Mouse (Mus musculus) MEL (cell line): Measurements from ENCODE around the gene Shmt2. TPM values are rescaled to one million over a fixed set of nuclear protein-coding genes. Genes with fewer than 3 reads are reported as not detected.

Experiments
- DNase-seq: peaks from one replicate; pipeline ENCODE4 v3.0.0; 2011; ENCODE audit warnings: low read depth, low spot score
- H3K27ac ChIP-seq: 2 replicates; pipeline ENCODE4 v1.5.1; 2012; ENCODE audit warnings: low read depth, mild to moderate bottlenecking, control low read depth, low read length, moderate library complexity; ENCODE audit not compliant: control insufficient read depth
- H3K27me3 ChIP-seq, 2 experiments: fragments of 150-350 bp in 1 of 2; sonication (generic) in 1 of 2; 2 replicates each; pipeline ENCODE4 v1.6.1; 2012; ENCODE audit warnings: low read length in 2 of 2, mild to moderate bottlenecking in 2 of 2, improper control_type of control experiment in 1 of 2, moderate library complexity in 1 of 2; ENCODE audit not compliant: insufficient read depth in 2 of 2, control insufficient read depth in 1 of 2
- H3K36me3 ChIP-seq, 2 experiments: 2 replicates each; pipeline ENCODE4 v1.6.1; 2012 to 2014; ENCODE audit warnings: low read length in 2 of 2, improper control_type of control experiment in 1 of 2, inconsistent platforms in 1 of 2, mild to moderate bottlenecking in 1 of 2; ENCODE audit not compliant: insufficient read depth in 2 of 2, control insufficient read depth in 1 of 2
- H3K4me1 ChIP-seq, 2 experiments: fragments of 150-350 bp in 1 of 2; sonication (generic) in 1 of 2; 2 replicates each; pipeline ENCODE4 v1.6.1; 2012; ENCODE audit warnings: low read length in 2 of 2, improper control_type of control experiment in 1 of 2, mild to moderate bottlenecking in 1 of 2; ENCODE audit not compliant: insufficient read depth in 2 of 2, control insufficient read depth in 1 of 2
- H3K4me3 ChIP-seq, 2 experiments: fragments of 150-350 bp in 1 of 2; sonication (generic) in 1 of 2; 2 replicates each; pipeline ENCODE4 v1.5.1; 2012; ENCODE audit warnings: low read depth in 2 of 2, low read length in 2 of 2, mild to moderate bottlenecking in 2 of 2, moderate library complexity in 2 of 2, control low read depth in 1 of 2, improper control_type of control experiment in 1 of 2; ENCODE audit not compliant: control insufficient read depth in 1 of 2, insufficient read depth in 1 of 2
- H3K79me2 ChIP-seq: 2 replicates; pipeline ENCODE4 v1.6.1; 2012; ENCODE audit warnings: mild to moderate bottlenecking, low read length, moderate library complexity; ENCODE audit not compliant: control insufficient read depth, poor library complexity, insufficient read depth
- H3K9ac ChIP-seq: 2 replicates; pipeline ENCODE4 v1.6.1; 2012; ENCODE audit warnings: low read depth, mild to moderate bottlenecking, control low read depth, low read length, moderate library complexity; ENCODE audit not compliant: control insufficient read depth, poor library complexity, severe bottlenecking
- H3K9me3 ChIP-seq: fragments of 150-350 bp; sonication (generic); replicated peaks from 2 replicates; pipeline ENCODE4 v1.6.1; 2012; ENCODE audit warnings: mild to moderate bottlenecking, low read length, improper control_type of control experiment, moderate library complexity; ENCODE audit not compliant: insufficient read depth
- BHLHE40 ChIP-seq: IDR thresholded peaks from 2 replicates; pipeline ENCODE4 v1.6.1; 2012; ENCODE audit warnings: low read depth, mild to moderate bottlenecking, inconsistent platforms, low read length, improper control_type of control experiment, borderline replicate concordance
- CHD1 ChIP-seq: IDR thresholded peaks from 2 replicates; pipeline ENCODE4 v1.6.1; 2012; ENCODE audit warnings: low read depth, mild to moderate bottlenecking, inconsistent platforms, low read length, improper control_type of control experiment
- CHD2 ChIP-seq: IDR thresholded peaks from 2 replicates; pipeline ENCODE4 v1.6.1; 2011; ENCODE audit warnings: low read length, improper control_type of control experiment
- CTCF ChIP-seq, 3 experiments: IDR thresholded peaks in 2 of 3; conservative IDR thresholded peaks in 1 of 3; 2 replicates each; pipeline ENCODE4 v1.5.1; 2011 to 2012; ENCODE audit warnings: low read length in 3 of 3, low read depth in 2 of 3, mild to moderate bottlenecking in 2 of 3, improper control_type of control experiment in 1 of 3, inconsistent platforms in 1 of 3, mixed read lengths in 1 of 3, moderate library complexity in 1 of 3; ENCODE audit not compliant: control insufficient read depth in 1 of 3, insufficient read depth in 1 of 3, poor library complexity in 1 of 3, severe bottlenecking in 1 of 3
- E2F4 ChIP-seq: IDR thresholded peaks from 2 replicates; pipeline ENCODE4 v1.6.1; 2011; ENCODE audit warnings: low read depth, low read length, improper control_type of control experiment, borderline replicate concordance
- ELF1 ChIP-seq: IDR thresholded peaks from 2 replicates; pipeline ENCODE4 v1.6.1; 2014; ENCODE audit warnings: low read depth, mild to moderate bottlenecking, inconsistent platforms, low read length, improper control_type of control experiment, moderate library complexity
- EP300 ChIP-seq, 2 experiments: IDR thresholded peaks; 2 replicates each; pipeline ENCODE4 v1.6.1; 2011; ENCODE audit warnings: improper control_type of control experiment in 2 of 2, low read length in 2 of 2, low read depth in 1 of 2, mild to moderate bottlenecking in 1 of 2
- ETS1 ChIP-seq: IDR thresholded peaks from 2 replicates; pipeline ENCODE4 v1.6.1; 2012; ENCODE audit warnings: low read depth, mild to moderate bottlenecking, inconsistent platforms, low read length, improper control_type of control experiment, moderate library complexity
- GABPA ChIP-seq: IDR thresholded peaks from 2 replicates; pipeline ENCODE4 v1.6.1; 2012; ENCODE audit warnings: low read depth, mild to moderate bottlenecking, inconsistent platforms, low read length, improper control_type of control experiment, moderate library complexity
- GATA1 ChIP-seq: IDR thresholded peaks from 2 replicates; pipeline ENCODE4 v1.6.1; 2011; ENCODE audit warnings: low read depth, low read length, improper control_type of control experiment
- HCFC1 ChIP-seq: IDR thresholded peaks from 2 replicates; pipeline ENCODE4 v1.6.1; 2012; ENCODE audit warnings: low read depth, mild to moderate bottlenecking, inconsistent platforms, low read length, improper control_type of control experiment, moderate library complexity
- JUND ChIP-seq: IDR thresholded peaks from 2 replicates; pipeline ENCODE4 v1.6.1; 2011; ENCODE audit warnings: low read depth, mild to moderate bottlenecking, improper control_type of control experiment, low read length
- KAT2A ChIP-seq: conservative IDR thresholded peaks from 2 replicates; pipeline ENCODE4 v1.6.1; 2012; ENCODE audit warnings: low read depth, low read length, improper control_type of control experiment, inconsistent platforms
- MAFK ChIP-seq: IDR thresholded peaks from 2 replicates; pipeline ENCODE4 v1.6.1; 2011; ENCODE audit warnings: low read depth, mild to moderate bottlenecking, low read length, improper control_type of control experiment, borderline replicate concordance
- MAX ChIP-seq: IDR thresholded peaks from 2 replicates; pipeline ENCODE4 v1.6.1; 2011; ENCODE audit warnings: low read length, improper control_type of control experiment
- MAZ ChIP-seq: IDR thresholded peaks from 2 replicates; pipeline ENCODE4 v1.6.1; 2012; ENCODE audit warnings: low read depth, mild to moderate bottlenecking, inconsistent platforms, low read length, improper control_type of control experiment
- MEF2A ChIP-seq: IDR thresholded peaks from 2 replicates; pipeline ENCODE4 v1.6.1; 2014; ENCODE audit warnings: low read depth, mild to moderate bottlenecking, inconsistent platforms, low read length, improper control_type of control experiment; ENCODE audit not compliant: poor library complexity, insufficient replicate concordance, severe bottlenecking; ENCODE audit errors: extremely low read depth
- MXI1 ChIP-seq: IDR thresholded peaks from 2 replicates; pipeline ENCODE4 v1.6.1; 2011; ENCODE audit warnings: mild to moderate bottlenecking, low read depth, low read length, improper control_type of control experiment
- MYB ChIP-seq: IDR thresholded peaks from 2 replicates; pipeline ENCODE4 v1.6.1; 2011; ENCODE audit warnings: mild to moderate bottlenecking, low read depth, low read length, improper control_type of control experiment
- MYC ChIP-seq: IDR thresholded peaks from 2 replicates; pipeline ENCODE4 v1.6.1; 2011; ENCODE audit warnings: low read depth, mild to moderate bottlenecking, low read length, improper control_type of control experiment, moderate library complexity
- NELFE ChIP-seq: IDR thresholded peaks from 2 replicates; pipeline ENCODE4 v1.6.1; 2011; ENCODE audit warnings: low read depth, low read length, improper control_type of control experiment
- NRF1 ChIP-seq: IDR thresholded peaks from 2 replicates; pipeline ENCODE4 v1.6.1; 2014; ENCODE audit warnings: low read depth, mild to moderate bottlenecking, inconsistent platforms, low read length, improper control_type of control experiment, moderate library complexity; ENCODE audit not compliant: poor library complexity, insufficient read depth, severe bottlenecking
- POLR2A ChIP-seq, 2 experiments: IDR thresholded peaks; 2 replicates each; pipeline ENCODE4 v1.6.1; 2011 to 2012; ENCODE audit warnings: low read length in 2 of 2, mild to moderate bottlenecking in 2 of 2, control low read depth in 1 of 2, improper control_type of control experiment in 1 of 2, low read depth in 1 of 2, moderate library complexity in 1 of 2; ENCODE audit not compliant: control insufficient read depth in 1 of 2, insufficient read depth in 1 of 2, poor library complexity in 1 of 2
- POLR2AphosphoS2 ChIP-seq: IDR thresholded peaks from 2 replicates; pipeline ENCODE4 v1.6.1; 2011; ENCODE audit warnings: low read length, improper control_type of control experiment
- POLR2AphosphoS5 ChIP-seq: IDR thresholded peaks from 2 replicates; pipeline ENCODE4 v1.6.1; 2012; ENCODE audit warnings: low read depth, borderline replicate concordance, mild to moderate bottlenecking, inconsistent platforms, low read length, moderate library complexity, mixed read lengths
- RAD21 ChIP-seq: IDR thresholded peaks from 2 replicates; pipeline ENCODE4 v1.6.1; 2011; ENCODE audit warnings: mild to moderate bottlenecking, low read depth, low read length, improper control_type of control experiment
- SIN3A ChIP-seq: IDR thresholded peaks from 2 replicates; pipeline ENCODE4 v1.6.1; 2012; ENCODE audit warnings: low read length, improper control_type of control experiment, inconsistent platforms
- SMC3 ChIP-seq: IDR thresholded peaks from 2 replicates; pipeline ENCODE4 v1.6.1; 2011; ENCODE audit warnings: low read depth, low read length, improper control_type of control experiment
- TAL1 ChIP-seq: IDR thresholded peaks from 2 replicates; pipeline ENCODE4 v1.6.1; 2012; ENCODE audit warnings: mild to moderate bottlenecking, inconsistent platforms, low read length, moderate library complexity, mixed read lengths
- TBP ChIP-seq: IDR thresholded peaks from 2 replicates; pipeline ENCODE4 v1.8.0; 2011; ENCODE audit warnings: low read depth, low read length, improper control_type of control experiment
- TCF12 ChIP-seq: IDR thresholded peaks from 2 replicates; pipeline ENCODE4 v1.6.1; 2014; ENCODE audit warnings: low read depth, mild to moderate bottlenecking, inconsistent platforms, low read length, improper control_type of control experiment, moderate library complexity
- UBTF ChIP-seq: IDR thresholded peaks from 2 replicates; pipeline ENCODE4 v1.6.1; 2012; ENCODE audit warnings: low read depth, mild to moderate bottlenecking, inconsistent platforms, low read length, improper control_type of control experiment, moderate library complexity, borderline replicate concordance; ENCODE audit not compliant: insufficient read depth
- USF1 ChIP-seq: IDR thresholded peaks from 2 replicates; pipeline ENCODE4 v1.6.1; 2014; ENCODE audit warnings: low read depth, mild to moderate bottlenecking, inconsistent platforms, low read length, improper control_type of control experiment, moderate library complexity
- USF2 ChIP-seq, 2 experiments: IDR thresholded peaks; 2 replicates each; pipeline ENCODE4 v1.6.1; 2011 to 2012; ENCODE audit warnings: improper control_type of control experiment in 2 of 2, low read length in 2 of 2, borderline replicate concordance in 1 of 2, inconsistent platforms in 1 of 2, low read depth in 1 of 2, mild to moderate bottlenecking in 1 of 2; ENCODE audit not compliant: insufficient read depth in 1 of 2
- ZC3H11A ChIP-seq: IDR thresholded peaks from 2 replicates; pipeline ENCODE4 v1.6.1; 2012; ENCODE audit warnings: low read depth, mild to moderate bottlenecking, inconsistent platforms, low read length, improper control_type of control experiment
- ZKSCAN1 ChIP-seq: IDR thresholded peaks from 2 replicates; pipeline ENCODE4 v1.6.1; 2012; ENCODE audit warnings: low read depth, mild to moderate bottlenecking, inconsistent platforms, low read length, improper control_type of control experiment, moderate library complexity
- ZMIZ1 ChIP-seq: IDR thresholded peaks from 2 replicates; pipeline ENCODE4 v1.6.1; 2012; ENCODE audit warnings: low read depth, mild to moderate bottlenecking, inconsistent platforms, low read length, improper control_type of control experiment, moderate library complexity
- ZNF384 ChIP-seq: IDR thresholded peaks from 2 replicates; pipeline ENCODE4 v1.6.1; 2012; ENCODE audit warnings: low read depth, mild to moderate bottlenecking, inconsistent platforms, low read length, improper control_type of control experiment
- polyA plus RNA-seq, 2 experiments: library from polyadenylated mRNA; stranded (reverse) in 1 of 2; unstranded in 1 of 2; fragments of >175 nt in 1 of 2; fragments of >200 nt in 1 of 2; gene quantifications; 2 replicates each; pipeline versions ENCODE4 v1.2.1 to v1.2.4; 2012; ENCODE audit warnings: low replicate concordance in 2 of 2, low read depth in 1 of 2; ENCODE audit not compliant: insufficient read length in 2 of 2, insufficient read depth in 1 of 2, missing spikeins in 1 of 2
- total RNA-seq: library from RNA; depleted of rRNA; stranded (reverse); fragments of 300-350 nt; gene quantifications from 2 replicates; pipeline ENCODE4 v1.2.3, GENCODE M21; 2012

The Shmt2 gene
- total and polyA plus RNA-seq, 3 experiments: 242 to 582 (median 263) TPM

- Histone ChIP-seq H3K27me3 (no peaks in the 10 kb centered on the region), H3K9me3 (no peaks in the 10 kb centered on the region), H3K4me1 (peaks cover 0 to 8% of the 10 kb centered on the region in 2 experiments; a peak in 2 of 4 replicates), H3K27ac (no peak overlapping the region), H3K79me2 (no peaks in the 10 kb centered on the region; the same call in 1 of the 2 replicates), H3K36me3 (no peaks in the 10 kb centered on the region; a peak in 1 of 4 replicates), H3K9ac (no peak overlapping the region), H3K4me3 (peak overlapping the region; percentile 18 to 27; a peak in 2 of 4 replicates)
- peak; percentile 92 for DNase-seq
- TF ChIP-seq NELFE (no peak), E2F4 (no peak), ZMIZ1 (no peak), MEF2A (no peak), MXI1 (peak; percentile 8; the same call in 1 of the 2 replicates), POLR2AphosphoS5 (no peak), TBP (no peak), ZKSCAN1 (no peak), MAFK (no peak), HCFC1 (no peak), RAD21 (peak; percentile 82), MYB (no peak), USF2 (IDR thresholded peaks at IDR 0.05; ENCODE audit: borderline replicate concordance in 1 of 2, insufficient read depth in 1 of 2, low read depth in 1 of 2, low read length in 2 of 2) (no peak), UBTF (no peak), MAX (no peak), USF1 (no peak), CHD2 (no peak), NRF1 (no peak), SMC3 (peak; percentile 76), GATA1 (no peak), MYC (no peak), SIN3A (no peak), ELF1 (peak; percentile 66), POLR2AphosphoS2 (no peak), CHD1 (no peak), MAZ (peak; percentile 55; the same call in 1 of the 2 replicates), ZC3H11A (peak; percentile 72), KAT2A (no peak), CTCF (IDR thresholded peaks at IDR 0.05 in 2 of 3, conservative IDR thresholded peaks at IDR 0.05 in 1 of 3; ENCODE audit: control insufficient read depth in 1 of 3, insufficient read depth in 1 of 3, low read depth in 2 of 3, low read length in 3 of 3, poor library complexity in 1 of 3, severe bottlenecking in 1 of 3) (peak; percentile 68 to 95 (median 91)), ETS1 (no peak), TCF12 (no peak), GABPA (no peak), TAL1 (no peak), JUND (no peak), POLR2A (IDR thresholded peaks at IDR 0.05; ENCODE audit: control insufficient read depth in 1 of 2, insufficient read depth in 1 of 2, low read depth in 1 of 2, low read length in 2 of 2, poor library complexity in 1 of 2) (no peak), EP300 (IDR thresholded peaks at IDR 0.05; ENCODE audit: low read depth in 1 of 2, low read length in 2 of 2) (no peak), ZNF384 (no peak), BHLHE40 (no peak)
Measured at GRCm38 (mm10) chr10:127508239-127508638, 14.0 kb downstream of the Shmt2 start.
